Mouse (Mus musculus): Measurements from ENCODE around the gene Zfp316.
A peak's percentile ranks its signal among the peaks of the same experiment; 100 is the strongest.

- TF ChIP-seq CTCF (conservative IDR thresholded peaks at IDR 0.05 in 1 of 2, IDR thresholded peaks at IDR 0.05 in 1 of 2; ENCODE audit: low read depth in 2 of 2, low read length in 2 of 2) (peak in 1 of 2 experiments; percentile 59; a peak in 2 of 4 replicates), MXI1 (IDR thresholded peaks at IDR 0.05; ENCODE audit: low read depth, low read length) (no peak), POLR2A (IDR thresholded peaks at IDR 0.05; ENCODE audit: low read depth, low read length) (no peak), MAFK (IDR thresholded peaks at IDR 0.05; ENCODE audit: insufficient replicate concordance, low read length) (no peak), USF1 (IDR thresholded peaks at IDR 0.05; ENCODE audit: low read depth, low read length) (no peak), EP300 (IDR thresholded peaks at IDR 0.05; ENCODE audit: low read length) (no peak), ETS1 (conservative IDR thresholded peaks at IDR 0.05; ENCODE audit: low read depth, low read length) (no peak), RAD21 (IDR thresholded peaks at IDR 0.05; ENCODE audit: low read depth, low read length) (peak; percentile 63), BHLHE40 (IDR thresholded peaks at IDR 0.05; ENCODE audit: low read depth, low read length) (no peak), E2F4 (IDR thresholded peaks at IDR 0.05; ENCODE audit: insufficient replicate concordance, low read depth, low read length) (no peak), HCFC1 (IDR thresholded peaks at IDR 0.05; ENCODE audit: low read depth, low read length) (no peak), MYC (IDR thresholded peaks at IDR 0.05; ENCODE audit: low read depth, low read length) (no peak)
Measured at GRCm38 (mm10) chr5:143284762-143285161, 14.9 kb upstream of the Zfp316 start.

All from CH12.LX (cell line).